Mouse (Mus musculus): ENCODE data around the gene Cops3. TPM values are rescaled to one million over a fixed set of nuclear protein-coding genes. Genes with fewer than 3 reads are reported as not detected.

Gene Cops3
- polyA plus RNA-seq, 1 experiment from 2014 or later, result 224 TPM

DNA sequence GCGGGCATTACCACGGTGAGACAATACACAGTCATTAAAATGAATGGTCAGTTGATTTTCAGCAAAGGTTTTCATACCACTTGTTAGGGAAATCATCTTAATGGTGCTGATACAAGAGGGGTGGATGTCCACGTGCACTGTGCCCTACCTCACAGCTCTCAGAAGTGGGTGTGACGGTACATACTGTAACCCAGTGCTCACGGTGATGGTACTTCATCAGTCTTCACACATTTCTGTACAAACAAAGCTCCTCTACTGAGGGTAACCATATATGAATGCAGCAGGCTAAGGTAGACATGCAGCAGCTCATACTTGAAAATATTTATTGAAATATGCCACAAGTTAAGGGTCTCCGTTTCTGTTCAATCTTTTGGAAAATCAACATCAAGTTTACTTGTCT, 56.0 kb downstream of the Cops3 start:
- Histone ChIP-seq H3K9me3 (no peaks in the 10 kb centered on the region), H3K4me1 (peaks cover 10% of the 10 kb centered on the region), H3K36me3 (replicated peaks) (peaks cover 9% of the 10 kb centered on the region), H3K27me3 (replicated peaks; ENCODE audit: low read depth, poor library complexity, severe bottlenecking) (peaks cover 23% of the 10 kb centered on the region), H3K4me3 (no peak overlapping the region), H3K27ac (replicated peaks) (no peak overlapping the region)
- 91% methylated on average over 6 of the region's 6 CpGs for WGBS
- no peak for DNase-seq (ENCODE audit: low spot score)

- 76% methylated on average over 7 of the region's 7 CpGs for WGBS
- H3K27me3 ChIP-seq (replicated peaks; ENCODE audit: low read depth, poor library complexity, severe bottlenecking), result peaks cover 20% of the 10 kb centered on the region
- H3K36me3 ChIP-seq (replicated peaks), result peaks cover 22% of the 10 kb centered on the region
- no peak for DNase-seq (ENCODE audit: low spot score)
- H3K9me3 ChIP-seq, result no peaks in the 10 kb centered on the region
- peaks cover 4% of the 10 kb centered on the region for H3K4me1 ChIP-seq
- H3K4me3 ChIP-seq, result no peak overlapping the region
- no peak overlapping the region for H3K27ac ChIP-seq (replicated peaks)
Measured at GRCm38 (mm10) chr11:59782091-59782590, 57.5 kb downstream of the Cops3 start.

GRCm38 (mm10) chr11:59780241-59780640, 59.4 kb downstream of the Cops3 start:
- H3K9me3 ChIP-seq, result no peaks in the 10 kb centered on the region
- H3K4me1 ChIP-seq, result no peaks in the 10 kb centered on the region
- H3K4me3 ChIP-seq, result no peak overlapping the region
- 0 out of 2 replicates have a peak, but pooled peaks cover 2% of the 10 kb centered on the region for H3K27me3 ChIP-seq (replicated peaks; ENCODE audit: low read depth, poor library complexity, severe bottlenecking)
- no peak for DNase-seq (ENCODE audit: low spot score)
- H3K36me3 ChIP-seq (replicated peaks), result peaks cover 41% of the 10 kb centered on the region
- no peak overlapping the region for H3K27ac ChIP-seq (replicated peaks)
- WGBS, result 92% methylated on average over 4 of the region's 4 CpGs

DNA sequence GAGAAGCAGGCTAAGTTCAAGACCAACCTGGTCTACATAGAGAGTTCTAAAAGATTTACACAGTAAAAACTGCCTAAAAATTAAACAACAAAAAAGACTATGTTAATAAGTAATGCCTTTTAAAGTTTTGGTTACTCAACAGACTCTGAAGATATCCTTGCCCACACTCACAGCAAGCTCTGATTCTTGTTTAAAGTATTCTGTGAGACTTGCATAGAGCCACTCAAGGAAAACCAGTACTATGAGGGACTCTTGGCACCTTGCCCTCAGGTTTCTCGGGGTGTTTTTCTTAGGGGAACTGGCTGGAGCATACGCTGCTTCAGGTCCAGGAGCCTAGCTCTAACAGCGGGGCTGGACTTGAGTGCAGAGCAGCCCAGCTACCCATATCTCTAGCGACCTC, 60.2 kb downstream of the Cops3 start:
- H3K4me3 ChIP-seq, result no peak overlapping the region
- H3K27ac ChIP-seq (replicated peaks), result no peak overlapping the region
- peaks cover 49% of the 10 kb centered on the region for H3K36me3 ChIP-seq (replicated peaks)
- DNase-seq (ENCODE audit: low spot score), result no peak
- no peaks in the 10 kb centered on the region for H3K4me1 ChIP-seq
- WGBS, result 89% methylated on average over 4 of the region's 4 CpGs
- no peaks in the 10 kb centered on the region for H3K9me3 ChIP-seq
- H3K27me3 ChIP-seq (replicated peaks; ENCODE audit: low read depth, poor library complexity, severe bottlenecking), result no peaks in the 10 kb centered on the region

GRCm38 (mm10) chr11:59778874-59779223, 60.8 kb downstream of the Cops3 start:
- no peak overlapping the region for H3K4me3 ChIP-seq
- no peaks in the 10 kb centered on the region for H3K4me1 ChIP-seq
- no peaks in the 10 kb centered on the region for H3K27me3 ChIP-seq (replicated peaks; ENCODE audit: low read depth, poor library complexity, severe bottlenecking)
- DNase-seq (ENCODE audit: low spot score), result no peak
- H3K27ac ChIP-seq (replicated peaks), result no peak overlapping the region
- H3K9me3 ChIP-seq, result no peaks in the 10 kb centered on the region
- peaks cover 55% of the 10 kb centered on the region for H3K36me3 ChIP-seq (replicated peaks)
- 67% methylated on average over 1 of the region's 1 CpGs for WGBS

- Histone ChIP-seq H3K9me3 (no peaks in the 10 kb centered on the region), H3K27me3 (replicated peaks; ENCODE audit: low read depth, poor library complexity, severe bottlenecking) (no peaks in the 10 kb centered on the region), H3K4me3 (no peak overlapping the region), H3K4me1 (no peaks in the 10 kb centered on the region), H3K27ac (replicated peaks) (no peak overlapping the region), H3K36me3 (replicated peaks) (peaks cover 60% of the 10 kb centered on the region)
- DNase-seq (ENCODE audit: low spot score), result peak; percentile 78
- WGBS, result 52% methylated on average over 9 of the region's 9 CpGs
Measured at GRCm38 (mm10) chr11:59778181-59778873, 61.3 kb downstream of the Cops3 start.

DNA sequence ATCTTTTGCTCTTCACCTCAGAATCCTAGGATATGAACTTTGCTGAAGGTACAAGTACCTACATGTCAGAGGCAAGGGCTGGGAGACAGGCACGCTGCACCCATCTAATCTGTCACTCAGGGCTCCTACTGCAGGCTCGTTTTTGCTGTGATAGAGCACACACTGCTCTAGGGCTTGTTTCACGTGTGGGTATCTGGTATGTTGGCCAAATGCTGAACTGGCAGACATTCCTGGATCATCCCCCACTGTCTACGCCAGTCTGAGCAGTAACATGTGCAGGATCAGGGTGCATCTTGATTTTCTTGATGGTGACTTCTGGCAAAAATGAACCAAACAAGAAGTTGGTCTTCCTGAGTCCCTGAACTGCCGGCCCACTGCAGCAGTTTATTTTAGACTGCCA, 62.4 kb downstream of the Cops3 start:
- no peaks in the 10 kb centered on the region for H3K27me3 ChIP-seq (replicated peaks; ENCODE audit: low read depth, poor library complexity, severe bottlenecking)
- H3K4me1 ChIP-seq, result no peaks in the 10 kb centered on the region
- H3K36me3 ChIP-seq (replicated peaks), result peaks cover 71% of the 10 kb centered on the region
- no peak overlapping the region for H3K27ac ChIP-seq (replicated peaks)
- no peaks in the 10 kb centered on the region for H3K9me3 ChIP-seq
- WGBS, result 88% methylated on average over 5 of the region's 5 CpGs
- H3K4me3 ChIP-seq, result no peak overlapping the region
- no peak for DNase-seq (ENCODE audit: low spot score)

GRCm38 (mm10) chr11:59775435-59776148, 64.0 kb downstream of the Cops3 start:
- Histone ChIP-seq H3K27ac (replicated peaks) (no peak overlapping the region), H3K4me1 (no peaks in the 10 kb centered on the region), H3K4me3 (no peak overlapping the region), H3K27me3 (replicated peaks; ENCODE audit: low read depth, poor library complexity, severe bottlenecking) (no peaks in the 10 kb centered on the region), H3K9me3 (no peaks in the 10 kb centered on the region), H3K36me3 (replicated peaks) (peaks cover 88% of the 10 kb centered on the region)
- DNase-seq (ENCODE audit: low spot score), result no peak
- 89% methylated on average over 13 of the region's 13 CpGs for WGBS

DNA sequence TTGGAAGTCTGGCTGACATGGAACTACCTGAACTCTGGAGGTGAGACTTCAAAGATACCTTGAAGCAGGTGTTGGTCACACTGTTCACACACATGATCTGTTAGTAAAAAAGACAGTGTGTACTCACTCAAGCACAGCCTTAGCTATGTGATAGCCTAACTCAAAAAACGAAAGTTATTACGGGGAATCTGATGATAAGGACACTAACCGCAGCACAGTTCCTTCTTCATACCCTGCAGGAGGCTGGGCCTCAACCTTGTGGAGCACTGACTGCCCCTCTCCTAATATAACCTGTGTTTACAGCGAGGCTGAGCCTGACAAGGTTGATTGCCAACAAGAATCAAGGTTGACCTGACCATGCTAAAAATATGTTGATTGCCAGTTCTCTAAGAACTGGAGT, 65.1 kb downstream of the Cops3 start:
- Histone ChIP-seq H3K4me3 (no peak overlapping the region), H3K27me3 (replicated peaks; ENCODE audit: low read depth, poor library complexity, severe bottlenecking) (no peaks in the 10 kb centered on the region), H3K27ac (replicated peaks) (no peak overlapping the region), H3K9me3 (no peaks in the 10 kb centered on the region), H3K4me1 (no peaks in the 10 kb centered on the region), H3K36me3 (replicated peaks) (peaks cover 95% of the 10 kb centered on the region)
- WGBS, result 92% methylated on average over 4 of the region's 4 CpGs
- DNase-seq (ENCODE audit: low spot score), result no peak

DNA sequence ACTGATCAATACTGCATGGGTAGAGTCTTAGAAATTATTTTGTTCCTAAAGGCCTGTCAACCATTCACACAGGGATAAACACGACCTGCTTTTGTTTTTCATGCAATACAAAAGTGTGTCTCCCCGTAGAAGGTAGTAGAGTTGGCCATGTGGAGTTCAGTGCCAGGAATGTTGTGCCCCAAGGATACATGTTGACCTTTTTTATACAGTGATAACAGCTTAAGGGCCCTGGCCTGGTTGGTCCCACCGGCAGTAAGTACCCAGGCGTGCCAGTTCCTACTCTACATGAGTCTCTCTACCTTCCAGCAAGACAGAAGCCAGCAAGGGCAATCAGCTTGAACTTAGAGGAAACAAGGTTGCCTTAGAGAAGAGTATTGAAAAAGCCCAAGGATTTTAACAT, 66.7 kb downstream of the Cops3 start:
- Histone ChIP-seq H3K27me3 (replicated peaks; ENCODE audit: low read depth, poor library complexity, severe bottlenecking) (no peaks in the 10 kb centered on the region), H3K4me1 (no peaks in the 10 kb centered on the region), H3K27ac (replicated peaks) (no peak overlapping the region), H3K36me3 (replicated peaks) (peaks cover 100% of the 10 kb centered on the region), H3K9me3 (no peaks in the 10 kb centered on the region), H3K4me3 (no peak overlapping the region)
- DNase-seq (ENCODE audit: low spot score), result no peak
- 91% methylated on average over 4 of the region's 4 CpGs for WGBS

DNA sequence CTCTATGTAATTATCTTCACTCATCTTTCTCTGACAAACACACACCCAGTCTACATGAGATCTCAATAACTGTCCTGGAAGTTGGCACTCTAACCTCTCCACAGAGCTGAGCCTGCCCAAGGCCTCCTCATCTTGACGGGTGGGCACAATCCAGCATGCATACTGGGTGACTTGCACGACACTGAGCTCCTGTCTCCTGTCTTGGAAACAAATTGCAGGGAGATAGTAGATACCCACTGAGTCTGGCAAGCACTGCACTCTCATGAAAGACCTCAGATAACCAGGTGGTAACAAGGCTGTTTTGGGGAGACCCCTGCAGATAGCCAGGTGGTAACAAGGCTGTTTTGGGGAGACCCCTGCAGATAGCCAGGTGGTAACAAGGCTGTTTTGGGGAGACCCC, 67.3 kb downstream of the Cops3 start:
- WGBS, result 93% methylated on average over 2 of the region's 2 CpGs
- DNase-seq (ENCODE audit: low spot score), result no peak
- Histone ChIP-seq H3K27me3 (replicated peaks; ENCODE audit: low read depth, poor library complexity, severe bottlenecking) (no peaks in the 10 kb centered on the region), H3K4me3 (no peak overlapping the region), H3K36me3 (replicated peaks) (peaks cover 100% of the 10 kb centered on the region), H3K27ac (replicated peaks) (no peak overlapping the region), H3K4me1 (no peaks in the 10 kb centered on the region), H3K9me3 (no peaks in the 10 kb centered on the region)

- DNase-seq (ENCODE audit: low spot score), result no peak
- no peak overlapping the region for H3K27ac ChIP-seq (replicated peaks)
- no peaks in the 10 kb centered on the region for H3K4me1 ChIP-seq
- H3K4me3 ChIP-seq, result no peak overlapping the region
- no peaks in the 10 kb centered on the region for H3K9me3 ChIP-seq
- 94% methylated on average over 7 of the region's 7 CpGs for WGBS
- no peaks in the 10 kb centered on the region for H3K27me3 ChIP-seq (replicated peaks; ENCODE audit: low read depth, poor library complexity, severe bottlenecking)
- H3K36me3 ChIP-seq (replicated peaks), result peaks cover 100% of the 10 kb centered on the region
Measured at GRCm38 (mm10) chr11:59770753-59771152, 68.9 kb downstream of the Cops3 start.

DNA sequence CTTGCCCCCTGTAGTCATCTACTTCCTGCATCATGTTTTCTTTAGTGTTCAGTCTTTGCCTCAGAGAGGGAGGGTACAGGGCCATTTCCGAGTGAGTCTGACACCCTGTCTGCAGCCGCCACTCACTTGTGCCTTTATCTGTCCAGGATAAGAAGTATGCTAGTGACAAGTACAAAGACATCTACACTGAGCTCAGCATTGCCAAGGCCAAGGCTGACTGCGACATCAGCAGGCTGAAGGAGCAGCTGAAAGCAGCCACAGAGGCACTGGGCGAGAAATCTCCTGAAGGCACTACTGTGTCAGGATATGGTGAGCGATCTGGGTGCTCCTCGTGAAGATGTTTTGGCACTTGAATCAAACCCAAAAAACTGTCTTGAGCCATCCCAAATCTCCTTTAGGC, 69.9 kb downstream of the Cops3 start:
- H3K4me1 ChIP-seq, result no peaks in the 10 kb centered on the region
- no peak overlapping the region for H3K27ac ChIP-seq (replicated peaks)
- H3K4me3 ChIP-seq, result no peak overlapping the region
- no peaks in the 10 kb centered on the region for H3K27me3 ChIP-seq (replicated peaks; ENCODE audit: low read depth, poor library complexity, severe bottlenecking)
- no peak for DNase-seq (ENCODE audit: low spot score)
- 87% methylated on average over 6 of the region's 6 CpGs for WGBS
- H3K36me3 ChIP-seq (replicated peaks), result peaks cover 100% of the 10 kb centered on the region
- no peaks in the 10 kb centered on the region for H3K9me3 ChIP-seq

Measured in embryonic facial prominence, embryonic 10.5 days (tissue).